Mouse (Mus musculus) kidney, adult 2 months (tissue): ENCODE results near the gene Upf2.

Experiments used
- CTCF ChIP-seq: fragments of 200-500 bp; conservative IDR thresholded peaks from 2 replicates; pipeline ENCODE4 v1.5.1; 2011; ENCODE audit warnings: low read depth, mild to moderate bottlenecking, control low read depth, low read length, moderate library complexity, mixed read lengths; ENCODE audit not compliant: insufficient read depth, insufficient read length
- POLR2A ChIP-seq: fragments of 200-500 bp; IDR thresholded peaks from one replicate; pipeline ENCODE4 v1.6.1; 2011; ENCODE audit warnings: low read depth, low read length, control low read depth

DNA sequence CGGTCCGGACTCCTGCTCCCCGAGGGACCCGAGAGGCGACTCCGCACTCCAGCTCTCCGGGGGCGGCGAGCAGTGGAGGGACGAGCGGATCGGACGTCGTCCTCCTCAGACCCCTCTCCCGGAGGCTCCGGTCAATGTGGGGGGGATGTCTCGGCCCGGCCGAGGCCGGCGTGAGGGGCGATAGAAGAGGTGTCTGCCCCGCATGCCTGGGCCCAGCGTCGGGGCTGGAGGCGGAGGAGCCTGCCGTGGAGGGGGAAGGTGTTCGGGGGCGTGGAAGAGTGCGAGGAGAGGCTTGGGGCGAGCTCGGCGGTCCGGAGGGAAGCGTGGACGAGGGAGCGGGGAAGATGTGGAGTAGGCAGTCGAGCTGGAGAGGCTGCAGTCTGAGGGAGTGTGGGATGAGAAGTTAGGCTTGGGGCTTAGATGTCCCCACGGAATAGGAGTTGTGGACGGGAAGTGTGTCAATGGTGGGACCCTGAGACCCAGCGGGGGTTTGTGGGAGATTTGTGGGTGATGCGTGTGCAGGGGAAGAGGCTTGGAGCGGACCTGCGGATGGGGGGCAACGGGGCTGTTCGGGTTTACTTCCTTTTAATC lies 447 bp downstream of the Upf2 start:
- TF ChIP-seq POLR2A (no peak), CTCF (no peak)
